Mouse (Mus musculus) brain, adult 2 months (tissue): ENCODE results near the gene Gm9.
A peak's percentile ranks its signal among the peaks of the same experiment; 100 is the strongest.
"Not testable (repeated sequence)": the region's sequence is repeated elsewhere in the genome, so short reads cannot be mapped to it uniquely, and the experiment has no call there.

Experiments used
- DNase-seq: peaks from one replicate; pipeline ENCODE4 v3.0.0; 2011; ENCODE audit warnings: low read depth, low spot score

Gene Gm9

GRCm38 (mm10) chrX:37210941-37211340 lies at the start of gene Gm9:
Gene Gm9, minus strand, starts transcription at chrX:37211041.
- DNase-seq: no peak

- not testable (repeated sequence) for DNase-seq
These were observed 38.8 kb upstream of the Gm9 start, which contains the start of gene Rhox3a for GRCm38 (mm10) chrX:37249619-37250018. Gene Rhox3a, plus strand, starts transcription at chrX:37249919.

DNA sequence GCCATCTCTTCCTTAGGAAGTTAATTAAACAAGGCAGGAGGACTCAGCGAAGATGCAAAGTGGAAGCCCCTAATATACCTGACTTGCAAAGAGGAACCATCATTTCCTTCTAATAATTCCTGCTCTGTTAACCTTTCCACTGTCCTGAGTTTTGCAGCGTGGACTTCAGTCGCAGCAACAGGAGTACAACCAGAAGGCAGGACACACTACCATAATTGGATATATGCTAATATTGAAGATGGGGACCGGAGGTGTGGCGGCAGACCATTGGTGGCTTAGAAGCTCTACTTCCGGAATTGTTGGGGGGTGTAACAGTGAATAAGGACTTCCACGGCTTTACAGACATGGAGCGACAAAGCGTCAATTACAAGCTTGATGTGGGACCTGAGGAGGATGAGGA lies 33.8 kb upstream of the Gm9 start, which contains the start of gene Rhox2a:
Rhox2a (plus strand) TSS at position 301 of the 400 bp plus-strand sequence.
- DNase-seq: not testable (repeated sequence)

DNA sequence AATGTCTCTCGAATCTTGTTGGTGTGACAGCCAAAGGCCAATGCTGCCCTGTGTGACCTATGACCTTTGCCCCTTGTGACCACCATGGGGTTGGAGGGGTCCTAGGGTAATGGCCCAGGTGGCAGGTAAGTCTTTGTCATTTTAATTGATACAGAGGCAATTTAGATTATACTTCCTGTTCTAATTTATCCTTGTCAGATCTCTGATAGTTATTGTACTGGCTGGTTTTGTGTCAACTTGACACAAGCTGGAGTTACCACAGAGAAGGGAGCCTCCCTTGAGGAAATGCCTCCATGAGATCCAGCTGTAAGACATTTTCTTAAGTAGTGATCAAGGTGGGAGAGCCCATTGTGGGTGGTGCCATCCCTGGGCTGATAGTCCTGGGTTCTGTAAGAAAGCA lies 11.3 kb upstream of the Gm9 start, which contains the start of gene Rhox1:
Rhox1 (minus strand) TSS at position 101 of the 400 bp plus-strand sequence.
- not testable (repeated sequence) for DNase-seq

- no peak for DNase-seq
These were observed 12.2 kb downstream of the Gm9 start for GRCm38 (mm10) chrX:37198676-37199075.

DNA sequence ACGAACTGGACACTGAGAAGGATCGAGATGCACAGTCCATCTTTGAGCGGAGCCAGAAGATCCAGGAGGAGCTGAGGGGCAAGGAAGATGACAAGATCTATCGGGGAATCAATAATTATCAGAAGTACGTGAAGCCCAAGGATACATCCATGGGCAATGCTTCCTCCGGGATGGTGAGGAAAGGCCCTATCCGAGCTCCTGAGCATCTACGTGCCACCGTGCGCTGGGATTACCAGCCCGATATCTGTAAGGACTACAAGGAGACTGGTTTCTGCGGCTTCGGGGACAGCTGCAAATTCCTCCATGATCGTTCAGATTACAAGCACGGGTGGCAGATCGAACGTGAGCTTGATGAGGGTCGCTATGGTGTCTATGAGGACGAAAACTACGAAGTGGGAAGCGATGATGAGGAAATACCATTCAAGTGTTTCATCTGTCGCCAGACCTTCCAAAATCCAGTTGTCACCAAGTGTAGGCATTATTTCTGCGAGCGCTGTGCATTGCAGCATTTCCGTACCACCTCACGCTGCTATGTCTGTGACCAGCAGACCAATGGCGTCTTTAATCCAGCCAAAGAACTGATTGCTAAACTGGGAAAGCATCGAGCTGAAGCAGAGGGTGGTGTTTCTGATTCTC lies 19.0 kb downstream of the Gm9 start:
- DNase-seq: peak; percentile 27

DNA sequence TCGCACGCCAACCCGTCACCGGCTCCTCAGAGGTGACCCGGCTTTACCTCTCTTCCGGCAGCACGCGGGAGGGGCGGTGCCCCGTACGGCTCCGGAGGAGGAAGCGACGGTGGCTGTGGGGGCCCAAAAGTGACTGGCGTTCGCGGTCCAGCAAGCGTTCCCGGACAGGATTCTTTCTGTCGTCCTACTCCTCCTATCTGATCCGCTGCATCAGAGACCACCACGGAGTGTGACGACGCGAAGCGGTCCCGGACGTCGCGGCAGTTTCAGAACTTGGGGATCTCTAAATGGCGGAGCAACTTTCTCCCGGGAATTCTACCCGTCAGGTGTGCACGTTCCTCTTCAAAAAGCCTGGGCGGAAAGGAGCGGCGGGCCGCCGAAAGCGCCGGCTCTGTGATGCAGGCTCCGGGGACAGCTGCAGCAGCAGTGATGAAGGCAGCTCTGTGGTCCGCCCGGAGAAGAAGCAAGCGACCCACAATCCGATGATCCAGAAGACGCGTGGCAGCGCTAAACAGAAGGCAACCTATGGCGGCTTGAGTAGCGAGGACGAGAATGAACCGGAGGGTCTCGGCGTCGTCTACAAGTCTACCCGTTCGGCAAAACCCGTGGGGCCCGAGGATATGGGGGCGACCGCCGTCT lies 19.6 kb downstream of the Gm9 start, which contains the start of the genes Ndufa1 and Rnf113a1:
Ndufa1 (minus strand) TSS at position 59 of the 639 bp plus-strand sequence.
Rnf113a1 (plus strand) TSS at position 141 of the 639 bp plus-strand sequence.
- DNase-seq: peak; percentile 94

DNA sequence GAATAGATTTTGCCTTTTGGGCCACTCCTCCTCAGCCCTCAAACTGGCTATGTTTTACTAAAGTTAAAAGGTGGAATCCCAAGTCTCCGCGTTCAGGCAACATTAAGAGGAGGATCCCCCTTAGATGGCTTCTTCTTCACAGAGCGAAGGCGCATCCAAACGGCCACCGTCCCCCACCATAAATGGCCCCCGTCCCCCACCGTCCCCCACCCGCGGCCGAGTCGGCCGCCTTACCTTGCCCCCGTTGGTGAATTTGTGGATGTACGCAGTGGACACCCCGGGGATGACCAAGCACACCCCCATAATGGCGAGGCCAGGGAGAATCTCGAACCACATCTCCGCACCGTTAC lies 20.1 kb downstream of the Gm9 start:
- no peak for DNase-seq

DNA sequence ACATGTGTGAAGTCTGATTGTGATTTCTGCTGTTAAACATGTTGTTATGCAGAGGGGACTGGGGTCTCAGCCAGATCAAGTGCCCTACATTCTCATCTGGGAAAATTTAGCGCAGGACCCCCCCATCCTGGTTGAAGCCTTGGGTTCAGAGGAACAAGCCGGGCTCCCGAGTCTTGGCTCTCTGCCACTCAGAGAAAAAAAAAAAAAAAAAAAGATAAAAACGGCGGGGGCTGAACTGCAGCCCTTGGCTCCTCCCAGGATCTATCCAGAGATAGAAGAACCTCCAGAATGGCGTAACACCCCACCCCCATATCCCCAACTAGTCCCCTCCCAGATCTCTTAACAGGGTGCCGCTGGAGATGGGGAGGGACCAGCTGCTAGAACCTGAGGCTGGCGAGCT lies 26.4 kb downstream of the Gm9 start:
- DNase-seq: peak; percentile 17

DNA sequence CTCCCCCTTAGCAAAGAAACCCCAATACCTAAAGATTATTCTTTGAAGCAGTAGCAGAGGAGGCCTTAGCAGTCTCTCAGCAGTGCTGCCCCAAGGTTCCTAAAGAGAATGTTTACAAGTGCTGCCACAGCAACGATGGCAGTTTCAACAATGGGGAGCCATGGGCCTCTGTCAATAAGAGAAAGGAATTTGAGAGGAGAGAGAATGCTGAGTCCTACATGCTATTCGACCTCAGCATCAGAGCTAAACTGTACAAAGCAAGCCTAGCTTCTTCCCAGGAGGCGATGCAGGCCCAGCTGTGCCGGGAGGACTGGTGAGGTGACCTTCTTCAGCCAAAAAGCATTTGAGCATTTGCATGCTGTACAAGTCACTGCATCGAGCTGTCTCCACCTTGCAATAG lies 42.1 kb downstream of the Gm9 start, which contains the start of gene Akap14:
Akap14 (minus strand) TSS at position 101 of the 400 bp plus-strand sequence.
- no peak for DNase-seq

DNA sequence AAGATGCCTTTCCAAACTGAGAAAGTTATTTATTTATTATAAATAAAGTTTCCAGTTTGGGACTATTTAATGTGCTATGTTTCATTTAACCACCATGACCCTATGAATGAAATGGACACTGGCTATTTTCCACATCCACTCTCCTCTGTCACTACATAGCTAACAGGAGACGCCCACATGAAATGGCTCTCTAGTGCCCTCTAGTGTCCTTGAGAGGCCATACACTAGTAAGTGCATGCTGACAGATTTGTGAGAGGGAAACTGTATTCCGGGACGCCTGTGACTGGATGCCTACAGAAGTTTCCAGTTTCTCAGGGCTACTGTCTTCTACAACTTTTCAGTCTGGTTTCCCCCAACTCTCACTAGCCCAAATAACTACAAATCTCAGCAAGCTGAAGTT lies 43.8 kb downstream of the Gm9 start:
- DNase-seq: peak; percentile 68

- DNase-seq: no peak
These were observed 47.7 kb downstream of the Gm9 start for GRCm38 (mm10) chrX:37163115-37163514.

GRCm38 (mm10) chrX:37161169-37161568 lies 49.7 kb downstream of the Gm9 start:
- DNase-seq: no peak
